Mouse (Mus musculus): ENCODE results near the gene Olfr1383. TPM values are rescaled to one million over a fixed set of nuclear protein-coding genes. Genes with fewer than 3 reads are reported as not detected.

The Olfr1383 gene
- total RNA-seq (2023), result not detected

DNA sequence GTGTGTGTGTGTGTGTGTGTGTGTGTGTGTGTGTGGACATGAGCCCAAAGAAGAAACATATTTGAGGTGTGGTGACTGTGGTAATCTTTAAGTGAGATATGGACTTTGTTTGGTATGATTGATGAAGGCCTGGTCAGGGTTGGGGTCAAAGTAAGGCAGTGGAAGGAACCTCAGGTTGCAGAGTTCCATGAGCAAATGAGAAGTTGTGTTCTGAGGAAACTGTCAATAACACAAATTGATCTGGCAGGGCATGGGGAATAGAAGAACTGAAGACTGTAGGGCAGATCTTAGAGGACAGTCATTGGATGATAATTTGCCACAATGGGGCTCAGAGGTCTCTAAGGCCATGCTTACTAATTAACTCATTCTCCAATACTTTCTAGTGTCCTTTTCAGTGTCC lies at the start of gene Olfr1383:
Gene Olfr1383 (plus strand): TSS at position 301 of the 400 bp plus-strand sequence.

GRCm38 (mm10) chr11:49488770-49489169 lies 30.7 kb upstream of the Olfr1383 start, which contains the start of gene Olfr1385:
Gene Olfr1385 (plus strand): TSS chr11:49489070.

DNA sequence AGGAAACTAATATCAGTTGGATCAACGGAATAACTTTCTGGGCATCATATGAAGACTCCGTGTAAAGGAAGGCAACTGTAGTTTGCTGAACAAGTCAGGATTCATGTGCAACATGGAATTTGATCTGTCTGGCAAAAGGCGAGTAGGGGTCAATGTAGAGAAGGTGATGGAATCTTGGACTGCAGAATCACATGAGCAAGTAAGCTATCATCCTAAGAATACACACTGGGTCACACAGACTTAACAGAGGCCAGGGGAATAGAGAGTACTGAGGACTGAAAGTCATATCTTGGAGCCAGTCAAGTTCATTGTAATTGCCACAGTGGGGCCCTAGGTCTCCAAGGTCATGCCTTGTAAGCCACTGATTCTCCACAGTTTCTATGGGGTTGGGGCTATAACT lies 8.5 kb downstream of the Olfr1383 start, which contains the start of gene Olfr1382:
Gene Olfr1382 (plus strand): TSS at position 301 of the 400 bp plus-strand sequence.

GRCm38 (mm10) chr11:49543149-49543548 lies 23.7 kb downstream of the Olfr1383 start, which contains the start of gene Olfr1381:
Gene Olfr1381 (plus strand): TSS chr11:49543449.

GRCm38 (mm10) chr11:49556578-49556977 lies 37.1 kb downstream of the Olfr1383 start, which contains the start of gene Olfr1380:
Gene Olfr1380 (plus strand): TSS chr11:49556878.

Other genes with a start within 250 kb of the Olfr1383 start
- under 1 TPM in 1 of 2 experiments, not detected in 1; 0.73 TPM for gene Olfr1393, start 241.3 kb upstream of the Olfr1383 start, total RNA-seq (2023)
- gene Olfr1392, start 234.4 kb upstream of the Olfr1383 start, total RNA-seq (2023), result not detected
- gene Olfr10, start 214.9 kb upstream of the Olfr1383 start, total RNA-seq (2023), result not detected
- not detected for gene Olfr1391, start 196.9 kb upstream of the Olfr1383 start, total RNA-seq (2023)
- gene Olfr1390, start 184.5 kb upstream of the Olfr1383 start, total RNA-seq (2023), result not detected
- gene Olfr1389, start 96.6 kb upstream of the Olfr1383 start, total RNA-seq (2023), result not detected
- gene Olfr1388, start 83.0 kb upstream of the Olfr1383 start, total RNA-seq (2023), result under 1 TPM; 0.26 to 0.28 TPM
- not detected for gene Olfr1387, start 64.3 kb upstream of the Olfr1383 start, total RNA-seq (2023)
- gene Olfr1386, start 54.6 kb upstream of the Olfr1383 start, total RNA-seq (2023), result not detected
- gene Olfr1385, start 30.6 kb upstream of the Olfr1383 start, total RNA-seq (2023), result not detected
- not detected for gene Olfr1384, start 12.9 kb upstream of the Olfr1383 start, total RNA-seq (2023)
- not detected for gene Olfr1382, start 8.6 kb downstream of the Olfr1383 start, total RNA-seq (2023)
- not detected for gene Olfr1381, start 23.8 kb downstream of the Olfr1383 start, total RNA-seq (2023)
- not detected for gene Olfr1380, start 37.2 kb downstream of the Olfr1383 start, total RNA-seq (2023)
- under 1 TPM; 0.04 to 0.20 TPM for gene Flt4, start 89.6 kb downstream of the Olfr1383 start, total RNA-seq (2023)
- not detected for gene Scgb3a1, start 144.0 kb downstream of the Olfr1383 start, total RNA-seq (2023)
- gene Cnot6, start 193.1 kb downstream of the Olfr1383 start, total RNA-seq (2023), result 10 to 100 TPM; 52.4 to 56.5 TPM

Data from neutrophil, adult 83 days (primary cell).